Mouse (Mus musculus): ENCODE data around the gene E4f1.

- TF ChIP-seq POLR2A (IDR thresholded peaks at IDR 0.05; ENCODE audit: extremely low read depth, insufficient read depth, low read length): peak; percentile 44; the same call in 1 of the 2 replicates
- TF ChIP-seq CTCF (IDR thresholded peaks at IDR 0.05; ENCODE audit: extremely low read depth, insufficient read depth, low read length): no peak
These were observed 2.4 kb upstream of the E4f1 start for GRCm38 (mm10) chr17:24472512-24472911.

Data from cortical plate, adult 2 months (tissue).